Mouse (Mus musculus): ENCODE results near the gene Mms19.

DNA sequence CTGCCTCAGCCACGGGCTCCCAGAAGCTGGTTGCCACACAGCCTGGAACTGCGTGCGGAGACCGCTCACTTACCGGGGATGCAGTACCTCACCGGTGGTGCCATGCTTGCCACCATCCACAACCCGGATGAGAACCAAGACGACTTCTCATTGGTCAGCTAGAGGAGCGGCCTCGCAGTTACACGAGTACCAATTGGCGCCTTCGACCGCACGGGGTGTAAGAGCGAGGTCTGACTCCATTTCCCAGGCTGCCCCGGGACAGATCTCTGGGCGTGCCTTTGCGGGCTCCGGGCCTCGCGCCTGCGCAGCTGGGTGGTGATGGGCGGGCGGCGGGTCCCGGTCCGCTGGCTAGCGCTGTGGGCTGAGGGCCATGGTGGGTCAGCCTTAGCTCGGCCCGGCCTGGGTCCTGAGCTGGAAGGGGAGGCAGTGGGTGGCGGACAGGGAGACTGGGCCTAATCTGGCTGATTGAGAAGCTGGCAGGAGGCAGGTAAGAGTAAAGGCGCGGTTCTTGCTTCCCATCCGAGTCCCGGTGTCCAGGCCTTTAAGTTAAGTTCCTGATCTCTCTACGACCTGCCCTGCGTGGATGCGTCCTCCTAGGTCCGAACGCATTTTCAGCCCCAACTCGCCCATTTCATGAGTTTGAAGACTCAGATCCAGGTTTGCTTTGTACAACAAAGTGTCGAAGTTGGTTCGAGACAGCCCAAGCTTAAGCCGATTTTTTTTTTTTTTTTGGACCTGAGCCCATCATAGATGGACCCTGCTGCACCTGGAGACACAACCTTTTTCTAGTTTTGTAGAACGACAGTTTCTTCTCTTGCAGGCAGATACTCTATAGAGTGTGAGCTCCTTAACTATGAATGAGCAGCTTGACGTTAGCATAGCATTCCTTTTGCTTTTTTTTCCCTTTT lies 47.5 kb downstream of the Mms19 start, which contains the start of the genes Exosc1 and Zdhhc16:
- TF ChIP-seq CTCF (IDR thresholded peaks at IDR 0.05; ENCODE audit: low read depth, low read length), result no peak
- peak; percentile 50 for TF ChIP-seq POLR2A (IDR thresholded peaks at IDR 0.05; ENCODE audit: extremely low read depth, insufficient read depth, low read length)
